Mouse (Mus musculus): ENCODE data around the gene Rasgrp3. TPM values are rescaled to one million over a fixed set of nuclear protein-coding genes. Genes with fewer than 3 reads are reported as not detected.

Rasgrp3 gene
- polyA plus RNA-seq, 1 experiment from 2014 or later: 5.7 TPM

DNA sequence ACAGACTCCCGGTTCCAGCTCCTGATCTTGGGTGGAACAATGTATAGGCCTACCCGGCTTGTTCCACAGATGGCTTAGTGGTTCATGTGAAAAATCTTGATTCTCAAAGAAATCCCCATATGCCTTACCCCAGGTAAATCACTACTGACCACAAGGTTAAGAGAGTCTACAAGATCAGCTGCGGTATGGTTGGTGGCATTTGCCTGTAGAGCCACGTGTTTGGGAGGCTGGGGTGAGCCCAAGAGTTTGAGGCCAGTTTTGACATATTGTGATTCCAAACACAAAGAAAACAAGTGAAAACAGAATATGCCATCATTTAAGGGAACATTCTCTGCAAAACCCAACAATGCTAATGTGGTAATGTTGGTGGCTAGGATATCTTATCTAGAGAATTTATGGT lies 99.9 kb downstream of the Rasgrp3 start:
- Histone ChIP-seq H3K4me3 (ENCODE audit: low read depth, low read length) (no peak overlapping the region), H3K4me1 (ENCODE audit: control insufficient read depth, insufficient read depth, low read length) (no peaks in the 10 kb centered on the region; the same call in 1 of the 2 replicates), H3K36me3 (ENCODE audit: control insufficient read depth, insufficient read depth, low read length) (peaks cover 13% of the 10 kb centered on the region), H3K9ac (ENCODE audit: low read depth, low read length) (no peak overlapping the region), H3K27ac (ENCODE audit: low read length) (no peak overlapping the region), H3K4me2 (ENCODE audit: low read length) (no peak overlapping the region), H3K9me3 (replicated peaks; ENCODE audit: control insufficient read depth, low read length, poor library complexity, severe bottlenecking) (no peaks in the 10 kb centered on the region), H3K27me3 (ENCODE audit: control insufficient read depth, insufficient read depth, low read depth, low read length) (no peaks in the 10 kb centered on the region)
- WGBS: 94% methylated on average over 4 of the region's 4 CpGs
- no peak for ATAC-seq

DNA sequence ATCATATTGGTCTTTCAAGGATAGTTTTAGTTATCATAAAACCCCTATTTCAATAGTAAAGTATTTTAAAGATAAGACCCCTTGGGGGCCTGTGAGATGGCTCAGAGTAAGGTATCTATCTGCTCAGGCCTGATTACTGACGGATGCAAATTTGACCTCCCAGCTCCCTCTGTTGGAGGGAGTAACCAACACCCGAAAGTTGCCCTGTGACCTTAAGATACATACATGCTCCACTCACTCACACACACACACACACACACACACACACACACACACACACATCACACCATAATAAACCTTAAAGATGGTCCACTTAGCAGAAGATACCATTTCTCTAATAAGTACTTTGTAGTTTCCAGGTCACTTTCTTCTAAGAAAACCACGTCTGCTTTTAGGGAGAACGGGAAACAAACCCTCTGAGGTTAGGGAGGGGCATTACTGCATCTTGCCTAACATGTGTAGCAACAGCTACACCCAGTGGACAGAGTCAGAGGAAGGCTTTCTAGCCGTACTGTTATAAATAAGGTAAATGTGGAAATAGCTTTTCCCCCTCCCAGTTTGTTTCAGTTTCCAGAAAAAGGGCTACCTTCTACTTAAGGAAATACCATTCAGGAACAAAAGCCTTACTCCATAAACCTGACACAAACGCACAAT lies 100.8 kb downstream of the Rasgrp3 start:
- peaks cover 14% of the 10 kb centered on the region for H3K36me3 ChIP-seq (ENCODE audit: control insufficient read depth, insufficient read depth, low read length)
- no peak overlapping the region for H3K4me2 ChIP-seq (ENCODE audit: low read length)
- H3K4me1 ChIP-seq (ENCODE audit: control insufficient read depth, insufficient read depth, low read length): no peaks in the 10 kb centered on the region; the same call in 1 of the 2 replicates
- ATAC-seq: peak; percentile 76
- no peaks in the 10 kb centered on the region for H3K9me3 ChIP-seq (replicated peaks; ENCODE audit: control insufficient read depth, low read length, poor library complexity, severe bottlenecking)
- 45% methylated on average over 6 of the region's 6 CpGs for WGBS
- no peaks in the 10 kb centered on the region for H3K27me3 ChIP-seq (ENCODE audit: control insufficient read depth, insufficient read depth, low read depth, low read length)
- no peak overlapping the region for H3K4me3 ChIP-seq (ENCODE audit: low read depth, low read length)
- no peak overlapping the region for H3K27ac ChIP-seq (ENCODE audit: low read length)
- no peak overlapping the region for H3K9ac ChIP-seq (ENCODE audit: low read depth, low read length)

DNA sequence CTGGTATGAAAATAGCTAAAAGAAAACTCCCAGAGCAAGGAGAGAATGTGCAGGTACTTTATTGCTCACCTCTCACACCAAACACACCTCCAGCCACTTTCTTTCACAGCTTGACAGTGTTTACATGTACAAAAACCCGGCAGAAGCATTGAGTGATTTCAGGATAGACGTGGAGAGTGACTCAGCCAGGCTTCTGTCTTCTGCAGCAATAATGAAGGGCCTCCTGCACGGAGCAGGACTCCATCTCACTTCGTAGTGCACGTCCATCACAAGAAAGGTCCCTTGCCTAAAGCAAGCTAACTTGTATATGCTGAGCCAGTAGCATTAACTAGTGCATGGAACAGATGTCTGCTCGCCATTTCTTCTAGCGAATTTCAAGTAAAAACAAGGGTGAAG lies 101.4 kb downstream of the Rasgrp3 start:
- Histone ChIP-seq H3K4me1 (ENCODE audit: control insufficient read depth, insufficient read depth, low read length) (no peaks in the 10 kb centered on the region; the same call in 1 of the 2 replicates), H3K27me3 (ENCODE audit: control insufficient read depth, insufficient read depth, low read depth, low read length) (no peaks in the 10 kb centered on the region), H3K27ac (ENCODE audit: low read length) (no peak overlapping the region), H3K9ac (ENCODE audit: low read depth, low read length) (no peak overlapping the region), H3K36me3 (ENCODE audit: control insufficient read depth, insufficient read depth, low read length) (peaks cover 15% of the 10 kb centered on the region), H3K4me2 (ENCODE audit: low read length) (no peak overlapping the region), H3K4me3 (ENCODE audit: low read depth, low read length) (no peak overlapping the region), H3K9me3 (replicated peaks; ENCODE audit: control insufficient read depth, low read length, poor library complexity, severe bottlenecking) (no peaks in the 10 kb centered on the region)
- ATAC-seq: no peak
- WGBS: 90% methylated on average over 7 of the region's 7 CpGs

DNA sequence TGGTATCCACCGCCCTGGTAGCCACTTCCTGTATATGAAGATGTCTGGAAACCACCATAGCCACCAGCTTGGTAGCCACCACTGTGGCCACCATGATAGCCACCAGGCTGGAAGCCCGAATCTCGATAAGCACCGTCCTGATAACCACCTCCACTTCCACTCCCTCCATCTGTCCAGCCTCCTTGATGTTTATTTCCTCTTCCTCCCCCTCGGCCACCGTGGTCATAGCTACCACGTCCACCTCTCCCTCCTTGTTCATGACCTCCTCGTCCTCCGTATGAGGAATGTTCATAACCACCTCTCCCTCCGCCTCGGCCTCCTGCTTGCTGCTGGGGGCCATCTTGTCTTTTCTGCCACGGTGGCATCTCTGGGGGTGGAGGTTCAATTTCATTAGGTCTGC lies 102.7 kb downstream of the Rasgrp3 start:
- H3K4me1 ChIP-seq (ENCODE audit: control insufficient read depth, insufficient read depth, low read length): no peaks in the 10 kb centered on the region; the same call in 1 of the 2 replicates
- H3K27me3 ChIP-seq (ENCODE audit: control insufficient read depth, insufficient read depth, low read depth, low read length): no peaks in the 10 kb centered on the region
- H3K36me3 ChIP-seq (ENCODE audit: control insufficient read depth, insufficient read depth, low read length): peaks cover 15% of the 10 kb centered on the region
- no peak overlapping the region for H3K4me3 ChIP-seq (ENCODE audit: low read depth, low read length)
- H3K9me3 ChIP-seq (replicated peaks; ENCODE audit: control insufficient read depth, low read length, poor library complexity, severe bottlenecking): no peaks in the 10 kb centered on the region
- WGBS: 97% methylated on average over 12 of the region's 12 CpGs
- no peak overlapping the region for H3K27ac ChIP-seq (ENCODE audit: low read length)
- H3K4me2 ChIP-seq (ENCODE audit: low read length): no peak overlapping the region
- ATAC-seq: no peak
- no peak overlapping the region for H3K9ac ChIP-seq (ENCODE audit: low read depth, low read length)

DNA sequence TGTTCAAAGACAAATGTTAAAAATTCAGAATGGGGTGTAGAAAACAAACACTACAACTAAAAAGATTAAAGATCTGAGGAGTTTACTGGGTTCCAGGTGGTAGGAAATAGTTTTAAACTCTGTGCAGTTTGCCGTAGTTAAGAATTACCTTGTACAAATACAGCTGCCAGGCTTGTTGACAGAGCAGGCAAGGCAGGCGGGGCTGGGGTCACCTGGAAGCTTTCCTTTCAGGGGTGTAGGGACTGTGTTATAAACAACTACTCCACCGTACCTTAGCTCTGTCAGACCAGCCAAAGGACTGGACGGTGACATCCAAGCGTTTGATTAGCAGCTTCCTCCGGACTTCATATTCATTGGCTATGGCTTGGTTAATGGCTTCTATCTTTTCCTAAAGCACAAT lies 103.4 kb downstream of the Rasgrp3 start:
- H3K27ac ChIP-seq (ENCODE audit: low read length): no peak overlapping the region
- H3K36me3 ChIP-seq (ENCODE audit: control insufficient read depth, insufficient read depth, low read length): peaks cover 15% of the 10 kb centered on the region
- H3K27me3 ChIP-seq (ENCODE audit: control insufficient read depth, insufficient read depth, low read depth, low read length): no peaks in the 10 kb centered on the region
- H3K4me2 ChIP-seq (ENCODE audit: low read length): no peak overlapping the region
- H3K9me3 ChIP-seq (replicated peaks; ENCODE audit: control insufficient read depth, low read length, poor library complexity, severe bottlenecking): no peaks in the 10 kb centered on the region
- 93% methylated on average over 6 of the region's 6 CpGs for WGBS
- no peaks in the 10 kb centered on the region; the same call in 1 of the 2 replicates for H3K4me1 ChIP-seq (ENCODE audit: control insufficient read depth, insufficient read depth, low read length)
- H3K4me3 ChIP-seq (ENCODE audit: low read depth, low read length): no peak overlapping the region
- H3K9ac ChIP-seq (ENCODE audit: low read depth, low read length): no peak overlapping the region
- ATAC-seq: no peak

DNA sequence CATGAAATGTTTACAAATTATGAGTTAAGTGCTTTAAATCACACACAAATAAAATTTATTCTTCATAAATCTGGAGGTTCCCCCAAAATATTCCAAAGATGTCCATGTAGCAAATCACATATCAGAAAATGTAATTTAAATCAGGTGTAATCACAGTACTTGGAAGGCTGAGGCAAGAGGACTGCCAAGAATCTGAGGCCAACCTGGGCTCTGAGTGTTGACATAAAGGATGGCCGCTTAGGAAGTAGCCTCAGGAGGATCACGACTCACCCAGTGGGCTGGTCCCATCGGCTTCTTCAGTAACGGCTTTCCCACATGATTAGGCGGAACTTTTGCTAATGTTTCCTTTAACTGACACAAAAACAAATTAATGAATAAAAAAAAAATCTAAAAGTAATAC lies 104.1 kb downstream of the Rasgrp3 start:
- peaks cover 15% of the 10 kb centered on the region for H3K36me3 ChIP-seq (ENCODE audit: control insufficient read depth, insufficient read depth, low read length)
- no peaks in the 10 kb centered on the region; the same call in 1 of the 2 replicates for H3K4me1 ChIP-seq (ENCODE audit: control insufficient read depth, insufficient read depth, low read length)
- no peak for ATAC-seq
- H3K4me2 ChIP-seq (ENCODE audit: low read length): no peak overlapping the region
- 94% methylated on average over 5 of the region's 5 CpGs for WGBS
- H3K27ac ChIP-seq (ENCODE audit: low read length): no peak overlapping the region
- no peaks in the 10 kb centered on the region for H3K9me3 ChIP-seq (replicated peaks; ENCODE audit: control insufficient read depth, low read length, poor library complexity, severe bottlenecking)
- no peak overlapping the region for H3K4me3 ChIP-seq (ENCODE audit: low read depth, low read length)
- no peak overlapping the region for H3K9ac ChIP-seq (ENCODE audit: low read depth, low read length)
- no peaks in the 10 kb centered on the region for H3K27me3 ChIP-seq (ENCODE audit: control insufficient read depth, insufficient read depth, low read depth, low read length)

DNA sequence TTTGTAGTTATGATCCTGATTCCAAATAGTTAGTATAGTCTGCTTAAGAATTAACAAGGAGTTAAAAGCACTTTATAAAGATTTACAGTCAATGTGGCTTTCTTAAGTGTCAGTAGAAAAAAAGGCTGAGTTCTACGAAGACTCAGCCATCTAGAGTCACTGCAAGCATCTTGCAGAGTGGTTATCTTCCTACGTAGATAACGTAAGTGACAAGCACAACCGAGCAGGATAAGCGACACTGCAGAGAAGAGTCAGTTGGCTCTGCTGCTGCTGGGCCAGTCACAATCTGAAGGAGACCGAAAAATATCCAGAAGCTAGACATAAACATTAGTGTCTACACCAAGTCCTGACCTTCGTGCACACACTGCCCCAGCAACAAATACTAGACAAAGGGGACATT lies 107.7 kb downstream of the Rasgrp3 start:
- Histone ChIP-seq H3K4me3 (ENCODE audit: low read depth, low read length) (no peak overlapping the region), H3K9me3 (replicated peaks; ENCODE audit: control insufficient read depth, low read length, poor library complexity, severe bottlenecking) (no peaks in the 10 kb centered on the region), H3K4me2 (ENCODE audit: low read length) (no peak overlapping the region), H3K36me3 (ENCODE audit: control insufficient read depth, insufficient read depth, low read length) (peaks cover 13% of the 10 kb centered on the region), H3K27ac (ENCODE audit: low read length) (no peak overlapping the region), H3K27me3 (ENCODE audit: control insufficient read depth, insufficient read depth, low read depth, low read length) (no peaks in the 10 kb centered on the region), H3K4me1 (ENCODE audit: control insufficient read depth, insufficient read depth, low read length) (no peaks in the 10 kb centered on the region), H3K9ac (ENCODE audit: low read depth, low read length) (no peak overlapping the region)
- WGBS: 94% methylated on average over 7 of the region's 7 CpGs
- ATAC-seq: no peak

DNA sequence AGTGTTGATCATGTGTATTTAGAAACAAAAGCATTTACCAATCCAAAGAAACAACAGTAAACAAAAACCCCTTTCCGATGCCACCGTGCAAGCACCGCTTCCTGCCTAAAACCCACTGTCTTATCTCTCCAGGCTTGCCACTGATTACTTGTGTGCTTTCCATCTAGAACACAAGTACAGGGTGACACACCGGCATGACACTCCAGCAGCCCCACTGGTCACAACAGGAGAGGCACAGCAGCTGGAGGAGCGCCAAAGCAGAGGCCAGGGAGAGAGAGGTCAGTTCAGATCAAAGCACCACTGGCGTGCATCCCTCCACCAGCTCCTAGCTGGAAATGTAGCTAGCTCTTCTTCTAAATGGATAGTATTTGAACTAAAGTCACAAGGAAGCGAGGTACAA lies 108.6 kb downstream of the Rasgrp3 start:
- no peak overlapping the region for H3K27ac ChIP-seq (ENCODE audit: low read length)
- no peak overlapping the region for H3K4me2 ChIP-seq (ENCODE audit: low read length)
- H3K36me3 ChIP-seq (ENCODE audit: control insufficient read depth, insufficient read depth, low read length): peaks cover 5% of the 10 kb centered on the region
- 92% methylated on average over 7 of the region's 7 CpGs for WGBS
- no peak overlapping the region for H3K9ac ChIP-seq (ENCODE audit: low read depth, low read length)
- no peaks in the 10 kb centered on the region for H3K9me3 ChIP-seq (replicated peaks; ENCODE audit: control insufficient read depth, low read length, poor library complexity, severe bottlenecking)
- ATAC-seq: no peak
- H3K27me3 ChIP-seq (ENCODE audit: control insufficient read depth, insufficient read depth, low read depth, low read length): no peaks in the 10 kb centered on the region
- no peaks in the 10 kb centered on the region for H3K4me1 ChIP-seq (ENCODE audit: control insufficient read depth, insufficient read depth, low read length)
- no peak overlapping the region for H3K4me3 ChIP-seq (ENCODE audit: low read depth, low read length)

DNA sequence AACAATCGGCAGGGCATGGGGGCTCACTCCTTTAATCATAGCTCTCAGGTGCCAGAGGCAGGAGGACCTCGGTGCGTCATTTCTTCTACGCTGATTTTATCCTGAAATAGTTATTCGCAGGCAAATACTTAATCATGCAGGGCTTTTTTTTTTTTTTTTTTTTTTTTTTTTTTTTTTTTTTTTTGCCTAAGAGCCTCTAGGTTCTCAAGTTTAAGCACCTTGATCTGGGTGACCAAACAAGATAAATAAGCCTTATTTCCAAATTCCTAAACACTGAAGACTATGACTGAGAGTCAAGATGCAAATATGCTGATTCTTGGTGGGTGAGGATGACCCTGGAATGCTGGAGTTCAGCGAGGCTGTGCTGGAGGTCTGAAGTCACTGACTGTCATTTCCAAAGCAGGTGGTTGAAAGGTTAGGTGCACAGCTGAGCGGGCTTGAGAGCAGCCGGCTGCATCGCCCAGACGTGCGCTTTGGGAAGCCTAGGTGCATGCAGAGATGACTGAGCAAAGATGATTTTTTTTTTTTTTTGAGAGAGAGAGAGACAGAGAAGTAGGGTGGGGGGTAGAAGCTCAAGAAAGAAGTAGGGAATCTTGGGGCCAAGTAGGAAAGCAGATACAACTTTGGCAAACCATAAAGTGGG lies 115.2 kb downstream of the Rasgrp3 start:
- Histone ChIP-seq H3K27me3 (ENCODE audit: control insufficient read depth, insufficient read depth, low read depth, low read length) (no peaks in the 10 kb centered on the region), H3K9me3 (replicated peaks; ENCODE audit: control insufficient read depth, low read length, poor library complexity, severe bottlenecking) (no peaks in the 10 kb centered on the region), H3K4me2 (ENCODE audit: low read length) (peak overlapping the region; percentile 90), H3K9ac (ENCODE audit: low read depth, low read length) (peak overlapping the region; percentile 93), H3K36me3 (ENCODE audit: control insufficient read depth, insufficient read depth, low read length) (no peaks in the 10 kb centered on the region), H3K4me1 (ENCODE audit: control insufficient read depth, insufficient read depth, low read length) (peaks cover 11% of the 10 kb centered on the region), H3K4me3 (ENCODE audit: low read depth, low read length) (peak overlapping the region; percentile 92), H3K27ac (ENCODE audit: low read length) (0 out of 2 replicates have a peak overlapping the region, but pooled peaks have one; percentile 50)
- 42% methylated on average over 11 of the region's 11 CpGs for WGBS
- ATAC-seq: no peak; the same call in 1 of the 2 replicates

Measured in midbrain, embryonic 16.5 days (tissue).